Mouse (Mus musculus) heart, embryonic 11.5 days (tissue): Measurements from ENCODE around the gene Glyctk. TPM values are rescaled to one million over a fixed set of nuclear protein-coding genes. Genes with fewer than 3 reads are reported as not detected.
A peak's percentile ranks its signal among the peaks of the same experiment; 100 is the strongest.
"Not testable (repeated sequence)": the region's sequence is repeated elsewhere in the genome, so short reads cannot be mapped to it uniquely, and the experiment has no call there.

ENCODE experiments used
- ATAC-seq: fragments of 200-750 bp; cut with Nextera tagmentation; replicated peaks from 2 replicates; pipeline ENCODE4 v1.8.0; 2017; ENCODE audit warnings: moderate library complexity; ENCODE audit not compliant: insufficient number of reproducible peaks, low FRiP score, low TSS enrichment
- H3K27ac ChIP-seq: fragments of 300-500 bp; sonication (generic); 2 replicates; pipeline ENCODE4 v1.5.1; 2014; ENCODE audit warnings: mild to moderate bottlenecking, low read depth, low read length
- H3K27me3 ChIP-seq: fragments of 300-500 bp; sonication (generic); 2 replicates; pipeline ENCODE4 v1.6.1; 2014; ENCODE audit warnings: mild to moderate bottlenecking, low read length, mixed read lengths; ENCODE audit not compliant: control insufficient read depth, insufficient read depth
- H3K36me3 ChIP-seq: fragments of 300-500 bp; sonication (generic); 2 replicates; pipeline ENCODE4 v1.6.1; 2014; ENCODE audit warnings: mild to moderate bottlenecking, low read length, moderate library complexity, mixed read lengths; ENCODE audit not compliant: control insufficient read depth, insufficient read depth
- H3K4me1 ChIP-seq: fragments of 300-500 bp; sonication (generic); 2 replicates; pipeline ENCODE4 v1.6.1; 2014; ENCODE audit warnings: low read length; ENCODE audit not compliant: control insufficient read depth, insufficient read depth
- H3K4me2 ChIP-seq: fragments of 300-500 bp; sonication (generic); 2 replicates; pipeline ENCODE4 v1.6.1; 2014; ENCODE audit warnings: mild to moderate bottlenecking, moderate library complexity
- H3K4me3 ChIP-seq: fragments of 300-500 bp; sonication (generic); 2 replicates; pipeline ENCODE4 v1.5.1; 2014; ENCODE audit warnings: low read depth, low read length
- H3K9ac ChIP-seq: fragments of 300-500 bp; sonication (generic); 2 replicates; pipeline ENCODE4 v1.6.1; 2014; ENCODE audit warnings: mild to moderate bottlenecking, low read depth, low read length, moderate library complexity
- H3K9me3 ChIP-seq: fragments of 300-500 bp; sonication (generic); replicated peaks from 2 replicates; pipeline ENCODE4 v1.6.1; 2016; ENCODE audit warnings: low read length; ENCODE audit not compliant: control insufficient read depth
- WGBS: fragments of 180-500 bp; shearing (Covaris S2); extraction: QIAGEN DNeasy Blood & Tissue Kit; methylation state at CpG from one replicate; pipeline ENCODE4 v1.1.7; 2014; ENCODE audit not compliant: insufficient replicate concordance; 5-methylcytosine and 5-hydroxymethylcytosine counted together
- polyA plus RNA-seq: library from polyadenylated mRNA; unstranded; fragments of >200 nt; fragmentation: Nextera tagmentation; extraction: Ambion mirVana; gene quantifications from 2 replicates; pipeline ENCODE4 v1.2.1, GENCODE M21; 2014

Gene Glyctk
- polyA plus RNA-seq, 1 experiment from 2014 or later: 0.57 TPM

DNA sequence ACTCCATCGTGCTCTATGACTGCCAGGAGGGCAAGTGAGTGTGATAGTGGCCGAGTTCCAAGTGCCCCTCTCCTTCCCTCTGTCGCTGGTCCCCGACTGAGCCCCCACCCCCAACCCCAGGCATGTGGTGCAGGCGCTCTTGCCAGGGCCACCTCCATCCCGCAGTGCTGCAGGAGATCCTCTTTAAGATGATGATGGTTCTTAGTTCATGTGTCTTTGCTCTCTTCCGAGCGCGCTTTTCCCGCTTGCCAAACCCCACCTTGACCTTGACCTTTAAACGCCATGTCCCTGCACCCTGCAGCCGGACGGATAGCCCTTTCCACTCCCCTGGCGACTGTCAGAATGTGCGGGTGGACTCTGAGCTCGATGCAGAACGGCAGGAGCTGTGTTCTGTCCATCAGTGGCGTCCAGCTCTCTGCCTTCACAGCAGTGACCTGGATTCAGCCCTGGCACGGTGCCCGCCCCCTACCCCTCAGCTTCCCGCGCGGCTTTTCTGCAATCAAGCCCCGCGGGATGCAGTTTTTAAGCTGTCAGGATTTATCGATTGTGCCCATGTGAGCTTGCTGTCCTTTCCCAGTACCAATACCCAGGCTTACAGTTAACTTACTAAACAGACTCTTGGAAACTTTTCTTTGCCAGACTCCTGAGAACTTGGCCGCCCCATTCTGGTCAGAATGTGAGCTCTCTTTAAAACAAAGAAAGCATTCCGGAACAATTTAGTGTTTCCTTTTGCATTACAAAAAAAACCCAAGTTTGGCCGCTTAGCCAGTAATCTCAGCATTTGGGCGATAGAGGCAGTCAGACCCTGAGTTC is 13.6 kb upstream of the Glyctk start:
- WGBS: under 1% methylated on average over 30 of the region's 30 CpGs
- H3K36me3 ChIP-seq: no peaks in the 10 kb centered on the region
- H3K27me3 ChIP-seq: no peaks in the 10 kb centered on the region
- H3K9ac ChIP-seq: peak overlapping the region; percentile 97
- ATAC-seq: peak; percentile 63
- peak overlapping the region; percentile 98 for H3K4me3 ChIP-seq
- H3K4me2 ChIP-seq: peak overlapping the region; percentile 82
- H3K27ac ChIP-seq: peak overlapping the region; percentile 97
- H3K9me3 ChIP-seq: no peaks in the 10 kb centered on the region
- peaks cover 24% of the 10 kb centered on the region for H3K4me1 ChIP-seq

DNA sequence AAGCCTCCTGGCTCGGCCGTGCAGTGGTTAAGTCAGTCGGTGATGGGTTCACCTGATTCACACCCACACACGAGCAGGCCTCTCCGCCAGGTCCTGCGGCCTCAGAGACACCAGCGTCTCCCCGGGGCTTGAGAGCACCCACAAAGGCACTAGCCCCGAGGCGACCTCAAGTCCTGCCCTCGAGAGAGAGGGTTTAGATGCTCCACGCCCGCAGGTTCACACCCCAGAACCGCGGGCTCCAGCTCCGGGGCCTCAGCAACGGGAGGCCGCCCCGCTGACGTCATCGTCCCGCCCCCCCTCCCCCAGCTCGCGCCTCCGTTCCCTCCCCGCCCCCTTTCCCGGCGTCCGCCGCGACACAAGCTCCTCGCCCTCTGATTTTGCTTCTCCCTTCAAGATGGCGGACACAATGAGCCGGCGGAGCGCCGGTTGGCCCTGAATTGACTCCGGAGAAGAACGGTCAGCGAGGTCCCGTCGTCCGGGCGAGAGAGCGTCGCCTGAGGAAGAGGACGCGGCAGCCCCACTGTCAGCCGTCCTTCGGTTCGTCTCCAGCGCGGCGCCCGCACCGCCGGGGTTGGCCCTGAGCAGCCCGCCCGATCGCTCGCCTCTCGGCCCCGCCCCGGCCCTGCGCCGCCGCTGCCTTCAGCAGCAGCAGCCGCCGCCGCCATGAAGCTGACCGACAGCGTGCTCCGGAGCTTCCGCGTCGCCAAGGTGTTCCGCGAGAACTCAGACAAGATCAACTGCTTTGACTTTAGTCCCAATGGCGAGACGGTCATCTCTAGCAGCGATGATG is 12.8 kb upstream of the Glyctk start, which contains the start of gene Wdr82:
Gene Wdr82 (plus strand): TSS at position 373 of the 790 bp plus-strand sequence.
- ATAC-seq: peak; percentile 89
- H3K4me3 ChIP-seq: peak within 1 kb of the TSS; percentile 98
- H3K9me3 ChIP-seq: no peaks in the 10 kb centered on the region
- peak within 1 kb of the TSS; percentile 97 for H3K9ac ChIP-seq
- H3K27me3 ChIP-seq: no peaks in the 10 kb centered on the region
- peak within 1 kb of the TSS; percentile 83 for H3K4me2 ChIP-seq
- H3K27ac ChIP-seq: peak within 1 kb of the TSS; percentile 97
- no peaks in the 10 kb centered on the region for H3K36me3 ChIP-seq
- peaks cover 24% of the 10 kb centered on the region for H3K4me1 ChIP-seq
- WGBS: under 1% methylated on average over 71 of the region's 81 CpGs

DNA sequence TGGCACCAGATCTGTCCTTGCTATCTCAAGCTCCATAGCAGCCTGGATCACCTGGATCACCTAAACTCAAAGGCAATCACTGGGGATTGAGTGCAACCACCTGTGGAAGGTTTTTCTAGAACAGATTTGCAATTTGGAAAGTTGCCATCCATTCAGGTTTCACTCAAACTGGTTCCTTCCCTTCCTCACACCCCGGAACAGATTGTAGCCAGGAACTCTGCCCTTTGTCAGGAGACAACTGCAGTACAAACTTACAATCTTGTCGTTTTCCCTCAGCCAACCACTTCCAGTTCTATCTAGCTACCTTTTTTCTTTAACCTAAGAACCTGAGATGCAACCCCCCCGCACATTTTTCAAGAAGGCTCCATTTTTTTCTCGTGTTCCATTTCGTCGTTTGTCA is 12.0 kb upstream of the Glyctk start:
- Histone ChIP-seq H3K27me3 (no peaks in the 10 kb centered on the region), H3K4me2 (peak overlapping the region; percentile 83), H3K4me1 (peaks cover 19% of the 10 kb centered on the region), H3K4me3 (peak overlapping the region; percentile 98; the same call in 1 of the 2 replicates), H3K9ac (no peak overlapping the region), H3K36me3 (no peaks in the 10 kb centered on the region), H3K27ac (no peak overlapping the region), H3K9me3 (no peaks in the 10 kb centered on the region)
- 34% methylated on average over 6 of the region's 6 CpGs for whole genome bisulfite sequencing
- ATAC-seq: no peak

DNA sequence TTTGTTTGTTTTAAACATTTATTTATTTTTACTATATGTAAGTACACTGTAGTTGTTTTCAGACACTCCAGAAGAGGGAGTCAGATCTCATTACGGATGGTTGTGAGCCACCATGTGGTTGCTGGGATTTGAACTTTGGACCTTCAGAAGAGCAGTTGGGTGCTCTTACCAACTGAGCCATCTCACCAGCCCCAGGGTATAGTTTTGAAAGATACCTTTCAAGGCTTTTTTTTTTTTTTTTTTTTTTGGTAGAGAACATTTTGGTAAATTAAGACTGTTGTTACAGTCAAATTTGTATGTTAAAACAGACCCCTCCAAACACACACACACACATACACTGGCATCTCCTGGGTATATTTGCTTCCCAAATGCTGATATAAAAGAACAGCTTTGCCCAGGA is 11.1 kb upstream of the Glyctk start:
- H3K4me2 ChIP-seq, H3K27ac ChIP-seq, H3K9ac ChIP-seq, ATAC-seq, H3K27me3 ChIP-seq, H3K9me3 ChIP-seq, H3K4me3 ChIP-seq, H3K36me3 ChIP-seq: not testable (repeated sequence)
- peaks cover 13% of the 10 kb centered on the region for H3K4me1 ChIP-seq
- 76% methylated on average over 1 of the region's 1 CpGs for WGBS

DNA sequence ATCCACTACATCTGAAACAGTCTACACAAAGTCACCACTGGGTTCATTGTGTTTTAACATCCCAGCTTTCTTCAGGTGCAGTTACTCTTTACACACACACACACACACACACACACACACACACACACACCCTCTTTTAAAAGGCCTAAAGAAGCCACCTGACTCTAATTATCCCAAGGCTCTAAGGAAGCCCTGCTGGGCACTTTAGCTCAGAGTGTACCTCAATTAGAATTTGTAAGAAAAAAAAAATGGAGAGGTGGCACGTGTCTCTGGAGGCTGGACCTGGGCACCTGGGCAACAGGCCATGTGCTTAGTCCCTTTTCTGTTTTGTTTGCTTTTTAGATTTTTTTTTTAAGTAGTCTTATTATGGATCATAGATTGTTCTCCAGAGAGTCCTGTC is 9.8 kb upstream of the Glyctk start:
- Histone ChIP-seq H3K4me1 (0 out of 2 replicates have a peak, but pooled peaks cover 2% of the 10 kb centered on the region), H3K4me2 (no peak overlapping the region), H3K4me3 (no peak overlapping the region), H3K9ac (no peak overlapping the region), H3K27me3 (no peaks in the 10 kb centered on the region), H3K36me3 (no peaks in the 10 kb centered on the region), H3K27ac (no peak overlapping the region), H3K9me3 (no peaks in the 10 kb centered on the region)
- ATAC-seq: no peak
- 70% methylated on average over 1 of the region's 1 CpGs for WGBS

DNA sequence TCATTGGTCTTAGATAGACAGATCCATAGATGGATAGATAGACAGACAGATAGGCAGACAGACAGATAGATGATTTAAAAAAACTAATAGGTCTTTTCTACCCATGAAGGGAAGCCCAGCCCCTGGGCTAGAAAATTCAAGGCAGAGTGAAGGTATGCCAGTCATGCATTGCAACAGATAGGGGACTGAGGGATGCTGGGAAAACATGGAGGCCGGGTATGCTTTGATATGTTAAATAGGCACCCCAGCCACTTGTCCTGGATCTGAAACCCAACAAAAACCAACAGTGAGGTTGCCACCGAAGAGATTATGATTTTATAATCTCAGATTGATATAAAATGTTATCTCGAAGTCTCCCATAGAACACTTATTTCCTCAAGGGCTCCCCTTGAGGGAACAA is 9.3 kb upstream of the Glyctk start:
- no peak overlapping the region for H3K4me3 ChIP-seq
- H3K27me3 ChIP-seq: no peaks in the 10 kb centered on the region
- no peak overlapping the region for H3K9ac ChIP-seq
- no peaks in the 10 kb centered on the region for H3K36me3 ChIP-seq
- ATAC-seq: no peak
- 74% methylated on average over 3 of the region's 3 CpGs for WGBS
- H3K4me1 ChIP-seq: 0 out of 2 replicates have a peak, but pooled peaks cover 2% of the 10 kb centered on the region
- H3K27ac ChIP-seq: no peak overlapping the region
- no peak overlapping the region for H3K4me2 ChIP-seq
- no peaks in the 10 kb centered on the region for H3K9me3 ChIP-seq

DNA sequence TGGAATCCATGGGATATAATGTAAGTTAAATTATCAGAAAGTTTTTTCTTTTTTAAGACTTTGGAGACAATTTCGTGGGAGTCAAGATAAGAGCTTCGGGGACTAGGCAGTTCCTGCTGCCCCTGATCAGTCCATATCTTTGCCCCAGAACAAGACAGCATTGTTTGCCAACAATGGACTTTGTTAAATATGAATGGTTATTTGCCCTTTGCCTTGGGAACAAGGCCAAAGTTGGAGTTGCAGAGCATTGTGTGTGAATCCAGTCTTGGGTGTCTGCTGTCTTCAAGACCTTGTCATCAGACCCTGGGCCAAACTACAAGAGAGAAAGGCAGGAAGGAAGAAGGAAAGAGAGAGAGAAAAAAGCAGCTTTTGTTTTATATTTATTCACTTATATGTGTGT is 8.8 kb upstream of the Glyctk start:
- 0 out of 2 replicates have a peak, but pooled peaks cover 2% of the 10 kb centered on the region for H3K4me1 ChIP-seq
- 57% methylated on average over 2 of the region's 2 CpGs for WGBS
- no peak overlapping the region for H3K4me3 ChIP-seq
- H3K36me3 ChIP-seq: no peaks in the 10 kb centered on the region
- ATAC-seq: no peak
- H3K27ac ChIP-seq: no peak overlapping the region
- H3K4me2 ChIP-seq: no peak overlapping the region
- H3K9ac ChIP-seq: no peak overlapping the region
- H3K27me3 ChIP-seq: no peaks in the 10 kb centered on the region
- no peaks in the 10 kb centered on the region for H3K9me3 ChIP-seq

DNA sequence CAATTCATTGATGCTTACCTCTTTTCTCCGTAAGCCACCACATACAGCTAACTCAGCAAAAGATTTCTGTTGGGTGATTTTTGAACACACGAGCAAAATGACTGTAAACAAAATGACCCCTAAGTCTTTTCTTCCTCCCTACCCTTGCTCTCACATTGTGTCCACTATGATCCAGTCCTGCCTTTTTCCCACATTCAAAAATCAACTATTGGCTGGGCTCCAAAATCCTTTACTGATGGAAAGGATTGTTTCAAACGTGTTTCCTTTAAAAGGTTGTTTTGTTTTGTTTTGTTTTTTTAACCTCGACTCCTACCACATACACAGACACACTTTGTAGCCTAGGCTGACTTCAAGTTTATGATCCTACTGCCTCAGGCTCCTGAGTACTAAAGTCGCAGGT is 2.5 kb upstream of the Glyctk start:
- H3K4me3 ChIP-seq: peak overlapping the region; percentile 51
- peak overlapping the region; percentile 77 for H3K9ac ChIP-seq
- H3K27ac ChIP-seq: peak overlapping the region; percentile 84; the same call in 1 of the 2 replicates
- 47% methylated on average over 5 of the region's 5 CpGs for WGBS
- no peak for ATAC-seq
- peak overlapping the region; percentile 69 for H3K4me2 ChIP-seq
- H3K9me3 ChIP-seq: no peaks in the 10 kb centered on the region
- H3K27me3 ChIP-seq: no peaks in the 10 kb centered on the region
- H3K4me1 ChIP-seq: peaks cover 5% of the 10 kb centered on the region; the same call in 1 of the 2 replicates
- H3K36me3 ChIP-seq: no peaks in the 10 kb centered on the region
